Mouse (Mus musculus) hindbrain, embryonic 14.5 days (tissue): ENCODE measurements around the gene Trp53. TPM values are rescaled to one million over a fixed set of nuclear protein-coding genes. Genes with fewer than 3 reads are reported as not detected.

Source experiments
- ATAC-seq: fragments of 200-750 bp; cut with Nextera tagmentation; 2 replicates; pipeline ENCODE4 v1.8.0; 2017; ENCODE audit warnings: moderate number of reproducible peaks, mild to moderate bottlenecking, moderate TSS enrichment, moderate library complexity; ENCODE audit not compliant: low FRiP score
- DNase-seq: peaks from one replicate; pipeline ENCODE4 v3.0.0-alpha.2; 2015; ENCODE audit warnings: low spot score
- H3K27ac ChIP-seq: fragments of 300-500 bp; sonication (generic); 2 replicates; pipeline ENCODE4 v1.5.1; 2014; ENCODE audit warnings: mild to moderate bottlenecking, moderate library complexity
- H3K27me3 ChIP-seq: fragments of 300-500 bp; sonication (generic); 2 replicates; pipeline ENCODE4 v1.6.1; 2014; ENCODE audit warnings: mild to moderate bottlenecking, low read length, mixed read lengths; ENCODE audit not compliant: control insufficient read depth, insufficient read depth
- H3K36me3 ChIP-seq: fragments of 300-500 bp; sonication (generic); replicated peaks from 2 replicates; pipeline ENCODE4 v1.6.1; 2014; ENCODE audit not compliant: control insufficient read depth, insufficient read depth
- H3K4me1 ChIP-seq: fragments of 300-500 bp; sonication (generic); replicated peaks from 2 replicates; pipeline ENCODE4 v1.6.1; 2014; ENCODE audit warnings: antibody characterized with exemption, low read length, mixed read lengths; ENCODE audit not compliant: control insufficient read depth, insufficient read depth
- H3K4me2 ChIP-seq: fragments of 300-500 bp; sonication (generic); replicated peaks from 2 replicates; pipeline ENCODE4 v1.6.1; 2014; ENCODE audit warnings: mild to moderate bottlenecking, moderate library complexity
- H3K4me3 ChIP-seq: fragments of 300-500 bp; sonication (generic); replicated peaks from 2 replicates; pipeline ENCODE4 v1.5.1; 2014; ENCODE audit warnings: mild to moderate bottlenecking, low read length
- H3K9ac ChIP-seq: fragments of 300-500 bp; sonication (generic); 2 replicates; pipeline ENCODE4 v1.6.1; 2014
- H3K9me3 ChIP-seq: fragments of 300-500 bp; sonication (generic); 2 replicates; pipeline ENCODE4 v1.6.1; 2016; ENCODE audit warnings: low read length; ENCODE audit not compliant: control insufficient read depth
- WGBS: fragments of 180-500 bp; shearing (Covaris S2); extraction: QIAGEN DNeasy Blood & Tissue Kit; methylation state at CpG from one replicate; pipeline ENCODE4 v1.1.7; 2014; 5-methylcytosine and 5-hydroxymethylcytosine counted together
- polyA plus RNA-seq: library from polyadenylated mRNA; unstranded; fragments of >200 nt; fragmentation: Nextera tagmentation; extraction: Ambion mirVana; gene quantifications from 2 replicates; pipeline ENCODE4 v1.2.1, GENCODE M21; 2014

Gene Trp53
- polyA plus RNA-seq, 1 experiment from 2014 or later, result 55.7 TPM

DNA sequence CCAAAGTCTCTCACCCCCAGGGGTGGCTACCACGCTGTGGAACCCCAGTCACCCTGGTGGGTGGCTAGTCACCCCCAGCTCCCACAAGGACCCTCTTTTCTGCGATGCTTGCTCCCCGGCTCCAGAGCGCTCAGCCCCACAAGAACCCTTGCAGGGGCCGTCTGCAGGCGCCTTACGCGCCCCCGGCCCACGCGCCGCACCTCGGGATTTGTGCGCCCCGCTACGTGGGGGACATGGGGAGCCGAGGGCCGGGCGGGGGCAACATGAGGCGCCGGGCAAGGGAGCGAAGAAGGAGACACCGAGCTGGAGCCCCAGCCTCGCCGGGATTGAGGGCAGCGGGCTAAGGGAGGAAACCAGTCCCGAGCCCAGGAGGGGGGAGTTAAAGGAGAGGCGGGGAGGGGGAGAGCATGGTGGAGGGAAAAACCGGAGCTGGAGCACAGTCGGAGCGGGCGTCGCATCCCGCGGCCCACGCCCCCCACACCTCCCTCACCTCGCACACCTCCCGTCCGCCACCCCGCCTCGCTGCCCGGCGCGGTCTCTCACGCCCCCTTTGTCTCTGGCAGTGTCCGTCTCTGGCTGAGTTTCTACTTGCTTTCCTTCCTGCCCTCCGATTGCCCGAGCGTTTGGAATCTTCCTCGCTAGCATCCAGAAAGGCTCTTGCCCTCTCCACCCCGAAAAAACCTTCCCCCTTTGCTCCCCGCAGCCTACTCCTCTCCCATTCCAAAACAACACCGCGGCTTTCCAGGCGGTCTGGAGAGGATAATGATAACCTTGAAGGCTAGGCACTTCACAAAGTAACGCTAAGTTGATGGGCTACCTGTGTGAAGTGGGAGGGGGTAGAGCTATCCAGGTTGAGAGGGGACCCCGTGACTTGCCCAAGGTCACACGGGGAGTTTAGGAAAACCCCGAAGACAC lies 20.1 kb upstream of the Trp53 start, which contains the start of gene Efnb3:
TSS of gene Efnb3 (minus strand) at position 355 of the 915 bp plus-strand sequence.
- Histone ChIP-seq H3K4me3 (peak within 1 kb of the TSS; percentile 73), H3K4me2 (peak within 1 kb of the TSS; percentile 65), H3K27me3 (no peaks in the 10 kb centered on the region), H3K9ac (peak within 1 kb of the TSS; percentile 93), H3K4me1 (peaks cover 49% of the 10 kb centered on the region), H3K27ac (peak within 1 kb of the TSS; percentile 82), H3K36me3 (peaks cover 31% of the 10 kb centered on the region), H3K9me3 (no peaks in the 10 kb centered on the region)
- ATAC-seq (peak; percentile 67), DNase-seq (peak; percentile 73)
- under 1% methylated on average over 58 of the region's 59 CpGs for WGBS

DNA sequence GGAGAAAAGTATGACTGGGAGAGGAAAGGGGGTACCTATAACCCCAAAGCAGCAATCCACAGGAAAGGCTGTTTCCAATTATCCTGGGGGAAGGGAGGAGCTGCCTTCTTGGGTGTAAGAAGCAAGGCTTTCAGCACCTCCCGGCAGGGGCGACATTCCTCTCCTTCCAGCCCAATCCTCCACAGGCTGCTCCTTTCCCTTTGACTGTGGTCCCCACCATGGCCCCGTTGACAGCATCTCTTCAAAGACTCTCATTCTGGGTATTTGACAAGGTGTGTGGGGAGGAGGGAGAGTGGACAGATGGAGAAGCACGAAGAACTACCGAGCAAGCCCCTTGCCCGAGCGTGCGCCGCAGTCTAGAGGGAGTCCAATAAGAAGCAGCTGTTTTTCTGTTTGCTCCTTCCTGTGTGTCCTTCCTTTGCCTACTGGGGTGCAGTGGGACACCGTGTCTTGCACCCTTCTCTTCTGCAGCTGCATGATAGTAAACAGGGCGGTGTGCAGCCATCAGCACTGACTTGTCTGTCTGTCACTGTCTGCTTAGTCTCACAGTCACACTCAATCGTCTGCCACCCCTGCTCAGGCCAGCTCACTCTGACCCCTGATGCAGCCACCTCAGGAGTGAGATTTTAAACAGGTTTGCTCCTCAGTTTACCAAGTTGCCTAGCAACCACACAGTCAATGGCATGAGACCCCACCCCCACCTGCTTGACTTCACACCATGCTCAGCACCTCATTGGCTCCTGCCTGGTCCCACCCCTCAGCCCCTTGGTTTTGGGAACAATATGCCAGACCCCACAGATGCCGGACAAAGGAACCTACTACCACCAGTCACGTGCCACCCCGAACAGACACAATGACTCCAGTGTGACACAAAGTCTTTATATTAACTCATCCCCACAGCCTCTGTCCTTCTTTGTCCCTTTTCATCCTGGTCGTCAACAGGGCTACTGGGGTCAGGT lies 19.0 kb upstream of the Trp53 start:
- no peak for DNase-seq
- peaks cover 27% of the 10 kb centered on the region for H3K36me3 ChIP-seq

DNA sequence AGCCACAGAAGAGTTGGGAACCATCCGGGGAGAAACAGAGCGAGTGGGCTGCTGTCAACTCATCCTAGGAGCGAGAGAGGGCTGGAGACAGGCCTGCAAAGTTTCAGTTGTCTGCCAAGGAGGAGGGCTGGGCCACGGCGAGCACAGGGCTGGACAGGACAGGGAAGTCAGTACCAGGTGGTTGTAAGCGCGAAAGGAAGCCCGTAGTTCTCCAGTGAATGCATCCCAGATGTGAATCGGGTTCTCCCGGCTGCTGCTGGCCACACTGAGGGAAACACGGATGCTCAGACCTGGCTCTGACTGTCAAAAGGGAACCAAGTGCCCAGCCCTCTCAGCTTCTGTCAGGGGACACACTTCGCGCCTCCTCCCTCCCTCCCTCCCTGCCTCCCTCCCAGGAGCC lies 16.8 kb upstream of the Trp53 start:
- H3K4me2 ChIP-seq, result no peak overlapping the region
- ATAC-seq (no peak), DNase-seq (no peak)
- no peaks in the 10 kb centered on the region for H3K9me3 ChIP-seq
- 87% methylated on average over 13 of the region's 13 CpGs for WGBS
- peaks cover 39% of the 10 kb centered on the region for H3K36me3 ChIP-seq
- peaks cover 24% of the 10 kb centered on the region for H3K4me1 ChIP-seq
- no peaks in the 10 kb centered on the region for H3K27me3 ChIP-seq
- H3K9ac ChIP-seq, result no peak overlapping the region
- H3K4me3 ChIP-seq, result no peak overlapping the region
- no peak overlapping the region for H3K27ac ChIP-seq

More for the DNA sequence above, 19.0 kb upstream of the Trp53 start:
- Histone ChIP-seq H3K9ac (peak overlapping the region; percentile 93), H3K9me3 (no peaks in the 10 kb centered on the region), H3K27me3 (no peaks in the 10 kb centered on the region), H3K4me1 (peaks cover 46% of the 10 kb centered on the region), H3K4me3 (peak overlapping the region; percentile 73), H3K27ac (peak overlapping the region; percentile 82), H3K4me2 (peak overlapping the region; percentile 65)
- peak; percentile 52; the same call in 1 of the 2 replicates for ATAC-seq
- WGBS, result 10% methylated on average over 16 of the region's 16 CpGs

DNA sequence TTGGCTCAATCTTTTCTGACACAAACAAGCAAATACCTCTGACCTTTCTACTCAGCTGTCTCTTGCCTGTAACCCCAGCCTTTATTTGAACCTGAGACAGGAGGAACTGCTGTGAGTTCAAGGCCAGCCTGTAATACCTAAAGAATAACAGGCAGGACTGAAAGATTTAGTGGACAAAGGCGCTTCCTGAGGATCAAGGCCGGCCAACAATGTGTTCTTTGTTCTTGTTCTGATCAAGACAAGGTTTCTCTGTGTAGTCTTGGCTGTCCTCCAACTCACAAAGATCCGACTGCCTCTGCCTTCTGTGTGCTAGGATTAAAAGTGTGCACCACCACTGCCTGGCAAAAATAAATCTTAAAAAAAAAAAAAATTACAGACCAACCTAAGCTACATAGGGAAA lies 15.8 kb upstream of the Trp53 start:
- WGBS, result 46% methylated on average over 3 of the region's 3 CpGs
- peaks cover 39% of the 10 kb centered on the region for H3K36me3 ChIP-seq
- no peaks in the 10 kb centered on the region for H3K9me3 ChIP-seq

DNA sequence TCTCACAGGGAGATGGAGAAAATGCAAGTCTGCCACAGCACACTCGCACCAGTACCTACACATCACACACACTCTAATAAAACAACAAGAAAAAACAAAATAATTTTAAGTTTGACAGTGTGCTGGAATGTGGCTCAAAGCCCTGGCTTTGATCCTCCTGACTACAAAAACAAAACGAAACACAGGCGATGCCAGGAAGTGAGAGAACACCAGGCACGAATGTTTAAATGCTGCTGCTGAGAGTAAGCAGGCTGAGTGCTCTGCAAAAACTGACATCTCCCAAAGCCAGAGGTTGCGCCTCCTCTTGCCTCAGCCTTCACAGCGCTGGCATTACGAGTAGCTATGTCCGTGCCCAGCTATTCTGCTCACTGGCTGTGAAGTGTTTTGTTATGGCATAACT lies 15.0 kb upstream of the Trp53 start:
- peaks cover 45% of the 10 kb centered on the region for H3K36me3 ChIP-seq

More for the DNA sequence above, 15.8 kb upstream of the Trp53 start:
- H3K27me3 ChIP-seq, result no peaks in the 10 kb centered on the region
- peaks cover 15% of the 10 kb centered on the region for H3K4me1 ChIP-seq
- H3K27ac ChIP-seq, result no peak overlapping the region
- no peak for ATAC-seq
- H3K4me3 ChIP-seq, result no peak overlapping the region
- H3K4me2 ChIP-seq, result no peak overlapping the region
- no peak overlapping the region for H3K9ac ChIP-seq
- DNase-seq, result no peak

DNA sequence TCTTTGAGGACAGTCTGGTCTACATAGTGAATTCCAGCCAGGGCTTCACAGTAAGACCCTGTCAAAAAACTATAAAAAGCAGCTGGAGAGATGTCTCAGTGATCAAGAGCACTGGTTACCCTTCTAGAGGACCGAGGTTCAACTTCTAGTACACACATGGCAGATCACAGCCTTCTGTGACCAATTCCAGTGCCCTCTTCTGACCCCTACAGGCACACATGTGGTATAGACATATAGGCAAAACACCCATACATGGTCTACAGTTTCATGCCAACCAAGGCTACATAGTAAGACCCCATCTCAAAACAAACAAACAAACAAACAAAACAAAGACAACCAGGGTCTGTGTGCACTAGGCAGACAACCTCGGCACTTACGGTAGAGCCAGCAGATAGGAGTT lies 4.9 kb upstream of the Trp53 start:
- H3K4me2 ChIP-seq, result no peak overlapping the region; the same call in 1 of the 2 replicates
- H3K9ac ChIP-seq, result no peak overlapping the region
- WGBS, result 64% methylated on average over 3 of the region's 3 CpGs
- peaks cover 30% of the 10 kb centered on the region for H3K36me3 ChIP-seq
- H3K27ac ChIP-seq, result no peak overlapping the region
- H3K4me1 ChIP-seq, result peaks cover 20% of the 10 kb centered on the region
- no peaks in the 10 kb centered on the region for H3K27me3 ChIP-seq
- ATAC-seq (no peak), DNase-seq (peak; percentile 34)
- no peaks in the 10 kb centered on the region for H3K9me3 ChIP-seq
- no peak overlapping the region for H3K4me3 ChIP-seq

More for the DNA sequence above, 15.0 kb upstream of the Trp53 start:
- H3K9me3 ChIP-seq, result no peaks in the 10 kb centered on the region
- peaks cover 15% of the 10 kb centered on the region for H3K4me1 ChIP-seq
- no peak overlapping the region for H3K9ac ChIP-seq
- H3K27ac ChIP-seq, result no peak overlapping the region
- H3K4me3 ChIP-seq, result no peak overlapping the region
- WGBS, result 83% methylated on average over 8 of the region's 8 CpGs
- H3K4me2 ChIP-seq, result no peak overlapping the region
- no peaks in the 10 kb centered on the region for H3K27me3 ChIP-seq
- ATAC-seq, result no peak
- DNase-seq, result no peak

GRCm38 (mm10) chr11:69576307-69576706 lies 3.9 kb upstream of the Trp53 start:
- ATAC-seq (no peak), DNase-seq (no peak)
- no peak overlapping the region for H3K4me3 ChIP-seq
- H3K9ac ChIP-seq, result no peak overlapping the region
- H3K36me3 ChIP-seq, result peaks cover 19% of the 10 kb centered on the region
- no peaks in the 10 kb centered on the region for H3K27me3 ChIP-seq
- WGBS, result 81% methylated on average over 5 of the region's 5 CpGs
- peaks cover 20% of the 10 kb centered on the region for H3K4me1 ChIP-seq
- H3K27ac ChIP-seq, result no peak overlapping the region
- no peaks in the 10 kb centered on the region for H3K9me3 ChIP-seq
- no peak overlapping the region for H3K4me2 ChIP-seq

GRCm38 (mm10) chr11:69578301-69578700 lies 1.9 kb upstream of the Trp53 start:
- Histone ChIP-seq H3K4me3 (peak overlapping the region; percentile 72), H3K27ac (no peak overlapping the region)

More at GRCm38 (mm10) chr11:69578301-69578700, 1.9 kb upstream of the Trp53 start:
- peak overlapping the region; percentile 78 for H3K9ac ChIP-seq
- 0 out of 2 replicates have a peak, but pooled peaks cover 12% of the 10 kb centered on the region for H3K36me3 ChIP-seq
- peaks cover 29% of the 10 kb centered on the region for H3K4me1 ChIP-seq
- no peaks in the 10 kb centered on the region for H3K27me3 ChIP-seq
- WGBS, result 15% methylated on average over 15 of the region's 15 CpGs
- H3K9me3 ChIP-seq, result no peaks in the 10 kb centered on the region
- H3K4me2 ChIP-seq, result peak overlapping the region; percentile 94
- DNase-seq (no peak), ATAC-seq (no peak)
